Mouse (Mus musculus) layer of hippocampus, adult 9-11 months (tissue): ENCODE results near the gene Cyp4f39.
A peak's percentile ranks its signal among the peaks of the same experiment; 100 is the strongest.

Source experiments
- DNase-seq: peaks from one replicate; pipeline ENCODE4 v3.0.0; 2022

Gene Cyp4f39

GRCm38 (mm10) chr17:32536051-32536866 lies 83.7 kb downstream of the Cyp4f39 start, which contains the start of gene Cyp4f16:
TSS of gene Cyp4f16 (plus strand) at chr17:32536558.
- DNase-seq, result peak; percentile 79

GRCm38 (mm10) chr17:32536867-32537250 lies 84.3 kb downstream of the Cyp4f39 start:
- no peak for DNase-seq
